Mouse (Mus musculus) lung, postnatal 0 days (tissue): Measurements from ENCODE around the gene Ncf1. TPM values are rescaled to one million over a fixed set of nuclear protein-coding genes. Genes with fewer than 3 reads are reported as not detected.

ENCODE experiments used
- ATAC-seq: fragments of 200-750 bp; cut with Nextera tagmentation; 2 replicates; pipeline ENCODE4 v1.8.0; 2017; ENCODE audit warnings: moderate library complexity
- DNase-seq: peaks from one replicate; pipeline ENCODE4 v3.0.0-alpha.2; 2016; ENCODE audit warnings: low spot score
- H3K27ac ChIP-seq: fragments of 300-500 bp; sonication (generic); 2 replicates; pipeline ENCODE4 v1.5.1; 2014; ENCODE audit warnings: antibody characterized with exemption, mild to moderate bottlenecking, low read length, mixed read lengths
- H3K27me3 ChIP-seq: fragments of 300-500 bp; sonication (generic); replicated peaks from 2 replicates; pipeline ENCODE4 v1.6.1; 2014; ENCODE audit warnings: low read length, mixed read lengths; ENCODE audit not compliant: insufficient read depth
- H3K36me3 ChIP-seq: fragments of 300-500 bp; sonication (generic); 2 replicates; pipeline ENCODE4 v1.6.1; 2014; ENCODE audit warnings: low read length, mixed read lengths; ENCODE audit not compliant: insufficient read depth
- H3K4me1 ChIP-seq: fragments of 300-500 bp; sonication (generic); 2 replicates; pipeline ENCODE4 v1.6.1; 2014; ENCODE audit warnings: antibody characterized with exemption, low read depth, low read length, mixed read lengths; ENCODE audit not compliant: insufficient read depth
- H3K4me2 ChIP-seq: fragments of 300-500 bp; sonication (generic); replicated peaks from 2 replicates; pipeline ENCODE4 v1.6.1; 2014; ENCODE audit warnings: low read depth, mild to moderate bottlenecking, low read length, moderate library complexity, mixed read lengths
- H3K4me3 ChIP-seq: fragments of 300-500 bp; sonication (generic); 2 replicates; pipeline ENCODE4 v1.5.1; 2014; ENCODE audit warnings: low read depth, low read length
- H3K9ac ChIP-seq: fragments of 300-500 bp; sonication (generic); replicated peaks from 2 replicates; pipeline ENCODE4 v1.6.1; 2014; ENCODE audit warnings: low read depth, mild to moderate bottlenecking
- H3K9me3 ChIP-seq: fragments of 300-500 bp; sonication (generic); 2 replicates; pipeline ENCODE4 v1.6.1; 2016; ENCODE audit warnings: low read length, mixed read lengths
- CTCF ChIP-seq: IDR thresholded peaks from 2 replicates; pipeline ENCODE4 v1.5.1; 2016; ENCODE audit warnings: antibody characterized with exemption, mild to moderate bottlenecking
- EP300 ChIP-seq: IDR thresholded peaks from 2 replicates; pipeline ENCODE4 v1.6.1; 2016; ENCODE audit warnings: antibody characterized with exemption, mild to moderate bottlenecking, control low read depth
- WGBS: fragments of 180-500 bp; shearing (Covaris S2); extraction: QIAGEN DNeasy Blood & Tissue Kit; methylation state at CpG from one replicate; pipeline ENCODE4 v1.1.7; 2014; 5-methylcytosine and 5-hydroxymethylcytosine counted together
- polyA plus RNA-seq: library from polyadenylated mRNA; unstranded; fragments of >200 nt; fragmentation: Nextera tagmentation; extraction: Ambion mirVana; gene quantifications from 2 replicates; pipeline ENCODE4 v1.2.1, GENCODE M21; 2015

The Ncf1 gene
- polyA plus RNA-seq: 19.6 and 19.8 TPM in 2 replicates

DNA sequence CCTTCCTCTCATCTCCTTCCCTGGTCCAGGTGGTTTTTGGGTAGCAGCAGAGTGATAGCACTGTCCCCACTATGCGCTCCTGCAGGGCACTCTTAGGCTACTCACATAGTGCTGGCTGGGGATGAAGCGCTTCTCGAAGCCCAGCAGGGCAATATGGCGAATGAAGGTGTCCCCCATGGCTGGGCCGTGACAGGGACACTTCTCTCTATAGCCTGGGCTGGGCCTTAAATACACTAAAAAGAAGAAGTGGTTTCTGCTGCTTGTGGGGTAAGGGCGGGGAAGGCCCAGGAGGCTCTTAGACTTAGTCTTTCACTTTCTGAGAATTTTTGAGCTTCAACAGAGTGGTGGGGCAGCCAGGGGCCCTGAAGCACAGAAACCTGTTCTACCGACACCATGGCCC lies at the start of gene Ncf1:
Ncf1 (minus strand) TSS at position 235 of the 400 bp plus-strand sequence.
- no peaks in the 10 kb centered on the region for H3K27me3 ChIP-seq
- 67% methylated on average over 7 of the region's 7 CpGs for WGBS
- peak within 1 kb of the TSS; percentile 29; the same call in 1 of the 2 replicates for H3K4me2 ChIP-seq
- peak; percentile 72 for DNase-seq
- no peak within 1 kb of the TSS for H3K9ac ChIP-seq
- H3K36me3 ChIP-seq: no peaks in the 10 kb centered on the region
- no peak for TF ChIP-seq EP300
- TF ChIP-seq CTCF: no peak
- H3K9me3 ChIP-seq: no peaks in the 10 kb centered on the region
- H3K4me1 ChIP-seq: peaks cover 5% of the 10 kb centered on the region; the same call in 1 of the 2 replicates
- peak; percentile 16 for ATAC-seq
- H3K4me3 ChIP-seq: peak within 1 kb of the TSS; percentile 8; the same call in 1 of the 2 replicates
- H3K27ac ChIP-seq: peak within 1 kb of the TSS; percentile 78

DNA sequence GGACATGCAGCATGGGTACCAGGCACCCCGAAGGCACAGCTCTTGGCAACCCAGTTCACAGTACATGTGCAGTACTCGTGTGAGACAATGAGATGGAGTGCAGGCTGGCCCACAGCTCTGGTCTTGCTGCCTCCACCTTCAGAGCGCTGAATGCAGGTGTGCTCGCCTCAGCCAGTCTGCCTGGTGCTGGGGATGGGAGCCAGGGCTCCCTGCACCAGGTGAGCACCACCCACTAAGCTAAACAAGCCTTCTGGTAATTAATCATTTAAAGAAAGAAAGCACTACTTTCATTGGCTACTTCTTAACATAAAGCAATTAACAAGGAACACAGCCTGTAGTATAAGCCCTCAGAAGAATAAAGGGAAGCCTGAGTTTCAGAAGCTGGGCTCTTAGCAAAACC lies 47.7 kb upstream of the Ncf1 start:
- DNase-seq: no peak
- no peak overlapping the region for H3K9ac ChIP-seq
- 89% methylated on average over 4 of the region's 4 CpGs for WGBS
- no peak overlapping the region for H3K27ac ChIP-seq
- no peak overlapping the region for H3K4me2 ChIP-seq
- no peaks in the 10 kb centered on the region for H3K9me3 ChIP-seq
- ATAC-seq: no peak
- no peak overlapping the region for H3K4me3 ChIP-seq
- peaks cover 42% of the 10 kb centered on the region for H3K36me3 ChIP-seq
- H3K4me1 ChIP-seq: no peaks in the 10 kb centered on the region
- TF ChIP-seq CTCF (no peak), EP300 (no peak)
- H3K27me3 ChIP-seq: no peaks in the 10 kb centered on the region

DNA sequence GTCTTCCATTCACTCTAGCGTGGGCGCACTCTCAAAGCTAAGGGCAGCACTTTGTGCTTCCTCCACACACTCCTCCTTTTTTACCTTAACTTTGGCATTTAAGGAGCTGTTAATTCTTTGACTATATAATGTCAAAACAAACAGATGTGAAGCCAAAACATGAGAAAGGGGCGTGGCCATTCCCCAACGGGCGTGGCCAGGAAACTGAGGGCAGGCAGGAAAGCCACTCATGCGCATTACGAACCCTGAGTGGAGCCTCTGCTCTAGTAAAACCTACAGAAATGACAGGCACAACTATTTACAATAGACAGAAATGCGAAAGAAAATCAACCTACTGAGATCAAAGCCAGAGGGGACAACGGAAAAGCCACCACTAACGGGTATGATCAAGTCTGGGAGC lies 46.1 kb upstream of the Ncf1 start:
- no peaks in the 10 kb centered on the region for H3K27me3 ChIP-seq
- ATAC-seq: no peak
- no peak overlapping the region for H3K4me3 ChIP-seq
- H3K9ac ChIP-seq: no peak overlapping the region
- H3K4me2 ChIP-seq: no peak overlapping the region
- no peaks in the 10 kb centered on the region for H3K9me3 ChIP-seq
- TF ChIP-seq CTCF (no peak), EP300 (no peak)
- no peaks in the 10 kb centered on the region for H3K4me1 ChIP-seq
- H3K36me3 ChIP-seq: peaks cover 55% of the 10 kb centered on the region
- no peak for DNase-seq
- H3K27ac ChIP-seq: no peak overlapping the region
- WGBS: 77% methylated on average over 10 of the region's 10 CpGs

DNA sequence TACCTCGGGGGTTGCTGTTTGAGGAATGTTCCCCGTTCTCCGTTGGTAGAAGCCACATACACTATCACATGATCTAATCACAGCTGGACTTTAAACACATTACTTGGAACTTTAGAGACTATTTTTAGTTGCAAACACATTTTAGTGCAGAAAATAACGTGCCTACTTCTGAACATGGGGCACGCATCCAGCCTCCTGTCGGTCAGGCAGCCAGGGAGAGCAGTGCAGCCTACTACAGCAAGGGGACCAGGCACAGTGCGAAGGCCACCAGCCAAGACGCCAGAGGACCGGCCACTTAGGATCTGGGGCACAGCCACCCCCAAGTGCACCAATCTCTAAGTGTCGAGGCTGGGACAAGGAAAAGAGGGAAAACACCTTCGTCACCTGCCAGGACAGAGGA lies 45.6 kb upstream of the Ncf1 start:
- ATAC-seq (no peak), DNase-seq (no peak)
- Histone ChIP-seq H3K9ac (no peak overlapping the region), H3K9me3 (no peaks in the 10 kb centered on the region), H3K4me1 (no peaks in the 10 kb centered on the region), H3K36me3 (peaks cover 55% of the 10 kb centered on the region), H3K27ac (no peak overlapping the region), H3K27me3 (no peaks in the 10 kb centered on the region), H3K4me3 (no peak overlapping the region), H3K4me2 (no peak overlapping the region)
- no peak for TF ChIP-seq EP300
- no peak for TF ChIP-seq CTCF
- 73% methylated on average over 11 of the region's 11 CpGs for WGBS

DNA sequence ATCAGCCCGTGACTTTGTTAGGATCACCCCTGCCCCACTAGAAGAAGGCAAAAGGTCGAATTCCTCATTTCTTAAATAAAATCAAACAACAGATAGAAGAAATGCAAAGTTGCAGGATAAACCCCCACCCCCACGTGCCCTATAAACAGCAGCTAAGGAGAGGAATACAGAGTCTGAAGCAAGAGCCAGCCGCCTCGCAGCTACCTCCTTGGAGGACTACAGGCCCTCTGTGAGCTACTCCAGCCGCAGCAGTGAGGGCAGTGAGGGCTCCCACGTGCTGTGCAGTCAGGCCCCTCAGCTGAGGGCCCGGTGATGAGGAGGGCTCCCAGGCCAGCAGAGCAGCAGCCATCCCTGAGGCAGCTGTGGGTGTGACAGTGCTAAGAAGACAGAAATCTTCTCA lies 44.3 kb upstream of the Ncf1 start:
- H3K36me3 ChIP-seq: peaks cover 55% of the 10 kb centered on the region
- no peak overlapping the region for H3K4me3 ChIP-seq
- no peaks in the 10 kb centered on the region for H3K9me3 ChIP-seq
- no peaks in the 10 kb centered on the region for H3K27me3 ChIP-seq
- no peak overlapping the region for H3K27ac ChIP-seq
- no peak overlapping the region for H3K9ac ChIP-seq
- WGBS: 77% methylated on average over 8 of the region's 8 CpGs
- H3K4me2 ChIP-seq: no peak overlapping the region
- TF ChIP-seq EP300: no peak
- TF ChIP-seq CTCF: no peak
- ATAC-seq: no peak
- DNase-seq: no peak
- H3K4me1 ChIP-seq: no peaks in the 10 kb centered on the region

DNA sequence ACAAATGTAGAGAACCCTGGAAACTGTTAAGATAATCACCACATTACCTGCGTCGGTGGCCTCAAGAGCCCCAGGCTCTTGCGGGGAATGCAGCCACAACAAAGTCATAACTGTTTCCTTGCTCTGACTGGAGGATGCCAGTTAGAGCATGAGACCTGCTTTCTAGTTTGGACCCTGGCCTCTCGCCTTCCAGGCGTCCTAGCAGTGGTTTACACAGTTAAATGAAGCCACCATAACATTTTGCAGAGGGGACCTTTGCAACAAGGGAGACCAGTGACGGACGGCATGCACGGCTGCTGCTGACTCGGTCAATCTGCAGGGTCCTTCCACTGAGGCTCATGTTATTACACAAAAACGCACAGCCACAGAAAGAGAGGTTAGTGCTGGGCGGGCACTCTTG lies 43.3 kb upstream of the Ncf1 start:
- ATAC-seq: no peak
- H3K36me3 ChIP-seq: peaks cover 47% of the 10 kb centered on the region
- TF ChIP-seq EP300 (no peak), CTCF (no peak)

DNA sequence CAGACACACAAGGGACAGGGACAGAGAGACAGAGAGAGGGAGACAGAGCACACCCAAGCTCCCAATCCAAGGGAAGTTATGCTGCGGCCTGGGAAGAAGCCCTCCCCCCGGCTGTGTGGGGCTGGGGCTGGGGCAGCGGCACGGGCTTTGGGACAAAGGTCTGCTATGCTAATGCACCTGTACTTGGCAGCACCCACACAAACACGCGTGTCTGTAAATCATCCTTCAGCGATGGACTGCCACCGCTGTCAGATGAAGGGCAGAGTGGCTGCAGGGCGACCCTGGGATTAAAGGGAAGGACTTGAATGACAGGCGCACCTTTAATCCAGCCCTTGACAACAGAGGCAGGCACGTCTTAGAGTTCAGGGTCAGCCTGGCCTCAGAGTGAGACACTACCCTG lies 42.0 kb upstream of the Ncf1 start:
- Histone ChIP-seq H3K27me3 (no peaks in the 10 kb centered on the region), H3K27ac (no peak overlapping the region), H3K36me3 (peaks cover 41% of the 10 kb centered on the region), H3K4me3 (no peak overlapping the region), H3K4me1 (no peaks in the 10 kb centered on the region), H3K9me3 (no peaks in the 10 kb centered on the region), H3K4me2 (no peak overlapping the region), H3K9ac (no peak overlapping the region)
- TF ChIP-seq EP300 (no peak), CTCF (no peak)
- ATAC-seq: no peak
- WGBS: 85% methylated on average over 11 of the region's 11 CpGs
- no peak for DNase-seq

More for the DNA sequence above, 43.3 kb upstream of the Ncf1 start:
- H3K27me3 ChIP-seq: no peaks in the 10 kb centered on the region
- no peak for DNase-seq
- no peak overlapping the region for H3K4me3 ChIP-seq
- H3K4me2 ChIP-seq: no peak overlapping the region
- no peak overlapping the region for H3K9ac ChIP-seq
- no peaks in the 10 kb centered on the region for H3K9me3 ChIP-seq
- H3K27ac ChIP-seq: no peak overlapping the region
- H3K4me1 ChIP-seq: no peaks in the 10 kb centered on the region
- WGBS: 86% methylated on average over 11 of the region's 11 CpGs
